Mouse (Mus musculus) lung, embryonic 15.5 days (tissue): ENCODE data around the gene Ccdc194. TPM values are rescaled to one million over a fixed set of nuclear protein-coding genes. Genes with fewer than 3 reads are reported as not detected.

ENCODE experiments used
- ATAC-seq: fragments of 200-750 bp; cut with Nextera tagmentation; 2 replicates; pipeline ENCODE4 v1.8.0; 2017; ENCODE audit warnings: moderate number of reproducible peaks, borderline replicate concordance; ENCODE audit not compliant: low FRiP score, low TSS enrichment; ENCODE audit errors: extremely low read depth
- H3K27ac ChIP-seq: fragments of 300-500 bp; sonication (generic); 2 replicates; pipeline ENCODE4 v1.5.1; 2015; ENCODE audit warnings: moderate library complexity, mild to moderate bottlenecking, inconsistent platforms
- H3K27me3 ChIP-seq: fragments of 300-500 bp; sonication (generic); 2 replicates; pipeline ENCODE4 v1.6.1; 2015; ENCODE audit warnings: inconsistent platforms
- H3K36me3 ChIP-seq: fragments of 300-500 bp; sonication (generic); 2 replicates; pipeline ENCODE4 v1.6.1; 2015; ENCODE audit warnings: inconsistent platforms
- H3K4me1 ChIP-seq: fragments of 300-500 bp; sonication (generic); 2 replicates; pipeline ENCODE4 v1.6.1; 2015; ENCODE audit warnings: inconsistent platforms
- H3K4me2 ChIP-seq: fragments of 300-500 bp; sonication (generic); 2 replicates; pipeline ENCODE4 v1.6.1; 2015; ENCODE audit warnings: inconsistent platforms, mild to moderate bottlenecking, moderate library complexity
- H3K4me3 ChIP-seq: fragments of 300-500 bp; sonication (generic); 2 replicates; pipeline ENCODE4 v1.5.1; 2015; ENCODE audit warnings: mild to moderate bottlenecking, inconsistent platforms
- H3K9ac ChIP-seq: fragments of 300-500 bp; sonication (generic); 2 replicates; pipeline ENCODE4 v1.6.1; 2015; ENCODE audit warnings: inconsistent platforms
- H3K9me3 ChIP-seq: fragments of 300-500 bp; sonication (generic); 2 replicates; pipeline ENCODE4 v1.6.1; 2016; ENCODE audit warnings: inconsistent platforms
- WGBS: fragments of 180-500 bp; shearing (Covaris S2); methylation state at CpG from one replicate; pipeline ENCODE4 v1.1.7; 2015; 5-methylcytosine and 5-hydroxymethylcytosine counted together
- polyA plus RNA-seq: library from polyadenylated mRNA; unstranded; fragments of >200 nt; fragmentation: Nextera tagmentation; extraction: Ambion mirVana; gene quantifications from 2 replicates; pipeline ENCODE4 v1.2.1, GENCODE M21; 2015

The Ccdc194 gene
- polyA plus RNA-seq, 1 experiment from 2014 or later: 0.65 TPM

- WGBS: 5% methylated on average over 46 of the region's 58 CpGs
- Histone ChIP-seq H3K9ac (peak within 1 kb of the TSS; percentile 86), H3K4me2 (peak within 1 kb of the TSS; percentile 95), H3K4me1 (peaks cover 34% of the 10 kb centered on the region), H3K27ac (peak within 1 kb of the TSS; percentile 89), H3K9me3 (no peaks in the 10 kb centered on the region), H3K27me3 (no peaks in the 10 kb centered on the region), H3K4me3 (peak within 1 kb of the TSS; percentile 88), H3K36me3 (peaks cover 11% of the 10 kb centered on the region; the same call in 1 of the 2 replicates)
- ATAC-seq: peak; percentile 63
Observed at GRCm38 (mm10) chr8:71485142-71486135, 40.1 kb downstream of the Ccdc194 start, which contains the start of gene Ano8. Gene Ano8, minus strand, starts transcription at chr8:71485963.

GRCm38 (mm10) chr8:71484736-71485135, 40.8 kb downstream of the Ccdc194 start:
- Histone ChIP-seq H3K4me1 (peaks cover 29% of the 10 kb centered on the region), H3K27me3 (no peaks in the 10 kb centered on the region), H3K9me3 (no peaks in the 10 kb centered on the region), H3K4me3 (peak overlapping the region; percentile 88), H3K27ac (no peak overlapping the region), H3K9ac (peak overlapping the region; percentile 86; the same call in 1 of the 2 replicates), H3K36me3 (0 out of 2 replicates have a peak, but pooled peaks cover 10% of the 10 kb centered on the region), H3K4me2 (peak overlapping the region; percentile 95)
- 94% methylated on average over 19 of the region's 19 CpGs for whole genome bisulfite sequencing
- ATAC-seq: no peak

GRCm38 (mm10) chr8:71483932-71484331, 41.6 kb downstream of the Ccdc194 start:
- 0 out of 2 replicates have a peak, but pooled peaks cover 8% of the 10 kb centered on the region for H3K36me3 ChIP-seq
- no peaks in the 10 kb centered on the region for H3K27me3 ChIP-seq
- 57% methylated on average over 8 of the region's 8 CpGs for WGBS
- no peak overlapping the region for H3K4me2 ChIP-seq
- no peak overlapping the region for H3K4me3 ChIP-seq
- no peak overlapping the region for H3K9ac ChIP-seq
- no peak for ATAC-seq
- no peak overlapping the region for H3K27ac ChIP-seq
- H3K4me1 ChIP-seq: peaks cover 21% of the 10 kb centered on the region
- no peaks in the 10 kb centered on the region for H3K9me3 ChIP-seq

GRCm38 (mm10) chr8:71478943-71479342, 46.6 kb downstream of the Ccdc194 start:
- H3K27ac ChIP-seq: no peak overlapping the region
- no peak overlapping the region for H3K4me2 ChIP-seq
- ATAC-seq: no peak
- WGBS: 87% methylated on average over 11 of the region's 11 CpGs
- H3K27me3 ChIP-seq: no peaks in the 10 kb centered on the region
- no peak overlapping the region for H3K9ac ChIP-seq
- peaks cover 23% of the 10 kb centered on the region for H3K36me3 ChIP-seq
- H3K9me3 ChIP-seq: no peaks in the 10 kb centered on the region
- H3K4me3 ChIP-seq: no peak overlapping the region
- peaks cover 21% of the 10 kb centered on the region for H3K4me1 ChIP-seq

GRCm38 (mm10) chr8:71477196-71477845, 48.2 kb downstream of the Ccdc194 start:
- Histone ChIP-seq H3K9me3 (no peaks in the 10 kb centered on the region), H3K4me3 (peak overlapping the region; percentile 68), H3K4me2 (peak overlapping the region; percentile 91), H3K9ac (no peak overlapping the region), H3K36me3 (peaks cover 33% of the 10 kb centered on the region), H3K4me1 (peaks cover 21% of the 10 kb centered on the region), H3K27ac (no peak overlapping the region), H3K27me3 (no peaks in the 10 kb centered on the region)
- 49% methylated on average over 14 of the region's 14 CpGs for WGBS
- no peak for ATAC-seq

GRCm38 (mm10) chr8:71476099-71476940, 49.2 kb downstream of the Ccdc194 start:
- H3K9me3 ChIP-seq: no peaks in the 10 kb centered on the region
- H3K4me2 ChIP-seq: peak overlapping the region; percentile 91
- peak overlapping the region; percentile 62 for H3K9ac ChIP-seq
- ATAC-seq: peak; percentile 76
- WGBS: under 1% methylated on average over 109 of the region's 121 CpGs
- H3K36me3 ChIP-seq: peaks cover 37% of the 10 kb centered on the region
- H3K4me3 ChIP-seq: peak overlapping the region; percentile 68
- peaks cover 21% of the 10 kb centered on the region for H3K4me1 ChIP-seq
- no peaks in the 10 kb centered on the region for H3K27me3 ChIP-seq
- H3K27ac ChIP-seq: peak overlapping the region; percentile 93

GRCm38 (mm10) chr8:71475702-71476075, 49.8 kb downstream of the Ccdc194 start:
- Histone ChIP-seq H3K9me3 (no peaks in the 10 kb centered on the region), H3K4me1 (peaks cover 27% of the 10 kb centered on the region), H3K36me3 (peaks cover 36% of the 10 kb centered on the region), H3K9ac (peak overlapping the region; percentile 62), H3K4me3 (peak overlapping the region; percentile 68), H3K27me3 (no peaks in the 10 kb centered on the region), H3K27ac (peak overlapping the region; percentile 93), H3K4me2 (peak overlapping the region; percentile 91)
- no peak for ATAC-seq
- 26% methylated on average over 4 of the region's 4 CpGs for WGBS

GRCm38 (mm10) chr8:71474785-71475701, 50.5 kb downstream of the Ccdc194 start:
- H3K4me2 ChIP-seq: peak overlapping the region; percentile 91
- H3K27me3 ChIP-seq: no peaks in the 10 kb centered on the region
- peaks cover 34% of the 10 kb centered on the region for H3K4me1 ChIP-seq
- no peak overlapping the region for H3K9ac ChIP-seq
- WGBS: 87% methylated on average over 25 of the region's 25 CpGs
- no peaks in the 10 kb centered on the region for H3K9me3 ChIP-seq
- H3K27ac ChIP-seq: peak overlapping the region; percentile 93; the same call in 1 of the 2 replicates
- H3K36me3 ChIP-seq: peaks cover 32% of the 10 kb centered on the region
- H3K4me3 ChIP-seq: no peak overlapping the region
- no peak for ATAC-seq

- 89% methylated on average over 18 of the region's 18 CpGs for WGBS
- no peak for ATAC-seq
- H3K9me3 ChIP-seq: no peaks in the 10 kb centered on the region
- no peak overlapping the region for H3K4me3 ChIP-seq
- H3K4me1 ChIP-seq: peaks cover 40% of the 10 kb centered on the region
- peaks cover 28% of the 10 kb centered on the region for H3K36me3 ChIP-seq
- no peak overlapping the region for H3K4me2 ChIP-seq
- H3K27me3 ChIP-seq: no peaks in the 10 kb centered on the region
- H3K9ac ChIP-seq: no peak overlapping the region
- no peak overlapping the region for H3K27ac ChIP-seq
Observed at GRCm38 (mm10) chr8:71474344-71474743, 51.2 kb downstream of the Ccdc194 start.

- 78% methylated on average over 8 of the region's 8 CpGs for WGBS
- no peak overlapping the region for H3K4me2 ChIP-seq
- H3K9ac ChIP-seq: no peak overlapping the region
- H3K4me3 ChIP-seq: no peak overlapping the region
- no peaks in the 10 kb centered on the region for H3K9me3 ChIP-seq
- H3K27ac ChIP-seq: no peak overlapping the region
- H3K27me3 ChIP-seq: no peaks in the 10 kb centered on the region
- peaks cover 28% of the 10 kb centered on the region for H3K36me3 ChIP-seq
- ATAC-seq: no peak
- H3K4me1 ChIP-seq: peaks cover 40% of the 10 kb centered on the region
Observed at GRCm38 (mm10) chr8:71472601-71473386, 52.7 kb downstream of the Ccdc194 start.
